Mouse (Mus musculus): ENCODE results near the gene Nedd4.

The Nedd4 gene

GRCm38 (mm10) chr9:72721221-72721620, 59.1 kb downstream of the Nedd4 start:
- no peak for DNase-seq (ENCODE audit: low read depth, low spot score)

- no peak for DNase-seq (ENCODE audit: low read depth, low spot score)
Observed at GRCm38 (mm10) chr9:72722622-72723021, 60.5 kb downstream of the Nedd4 start.

- DNase-seq (ENCODE audit: low read depth, low spot score): no peak
Observed at GRCm38 (mm10) chr9:72724491-72725221, 62.5 kb downstream of the Nedd4 start.

- peak; percentile 78 for DNase-seq (ENCODE audit: low read depth, low spot score)
Observed at GRCm38 (mm10) chr9:72733966-72734365, 71.8 kb downstream of the Nedd4 start.

GRCm38 (mm10) chr9:72735822-72736410, 73.8 kb downstream of the Nedd4 start:
- DNase-seq (ENCODE audit: low read depth, low spot score): peak; percentile 87

- peak; percentile 55 for DNase-seq (ENCODE audit: low read depth, low spot score)
Observed at GRCm38 (mm10) chr9:72741206-72741605, 79.1 kb downstream of the Nedd4 start.

- DNase-seq (ENCODE audit: low read depth, low spot score): no peak
Observed at GRCm38 (mm10) chr9:72746278-72746677, 84.1 kb downstream of the Nedd4 start.

GRCm38 (mm10) chr9:72750272-72750671, 88.1 kb downstream of the Nedd4 start:
- no peak for DNase-seq (ENCODE audit: low read depth, low spot score)

GRCm38 (mm10) chr9:72752656-72753055, 90.5 kb downstream of the Nedd4 start:
- no peak for DNase-seq (ENCODE audit: low read depth, low spot score)

- no peak for DNase-seq (ENCODE audit: low read depth, low spot score)
Observed at GRCm38 (mm10) chr9:72753741-72754140, 91.6 kb downstream of the Nedd4 start.

GRCm38 (mm10) chr9:72757143-72757542, 95.0 kb downstream of the Nedd4 start:
- no peak for DNase-seq (ENCODE audit: low read depth, low spot score)

GRCm38 (mm10) chr9:72758705-72759131, 96.6 kb downstream of the Nedd4 start:
- DNase-seq (ENCODE audit: low read depth, low spot score): no peak

- no peak for DNase-seq (ENCODE audit: low read depth, low spot score)
Observed at GRCm38 (mm10) chr9:72763050-72763718, 101.0 kb downstream of the Nedd4 start.

- peak; percentile 90 for DNase-seq (ENCODE audit: low read depth, low spot score)
Observed at GRCm38 (mm10) chr9:72766789-72767349, 104.7 kb downstream of the Nedd4 start.

GRCm38 (mm10) chr9:72775022-72775421, 112.9 kb downstream of the Nedd4 start:
- DNase-seq (ENCODE audit: low read depth, low spot score): no peak

- DNase-seq (ENCODE audit: low read depth, low spot score): peak; percentile 85
Observed at GRCm38 (mm10) chr9:72779004-72779403, 116.9 kb downstream of the Nedd4 start.

- peak; percentile 85 for DNase-seq (ENCODE audit: low read depth, low spot score)
Observed at GRCm38 (mm10) chr9:72779733-72780132, 117.6 kb downstream of the Nedd4 start.

GRCm38 (mm10) chr9:72780694-72781093, 118.5 kb downstream of the Nedd4 start:
- DNase-seq (ENCODE audit: low read depth, low spot score): no peak

GRCm38 (mm10) chr9:72781466-72781865, 119.3 kb downstream of the Nedd4 start:
- no peak for DNase-seq (ENCODE audit: low read depth, low spot score)

- no peak for DNase-seq (ENCODE audit: low read depth, low spot score)
Observed at GRCm38 (mm10) chr9:72782121-72782520, 120.0 kb downstream of the Nedd4 start.

- peak; percentile 58 for DNase-seq (ENCODE audit: low read depth, low spot score)
Observed at GRCm38 (mm10) chr9:72787732-72788131, 125.6 kb downstream of the Nedd4 start.

- no peak for DNase-seq (ENCODE audit: low read depth, low spot score)
Observed at GRCm38 (mm10) chr9:72790530-72791212, 128.5 kb downstream of the Nedd4 start.
